Mouse (Mus musculus): ENCODE results near the gene Nrp1. TPM values are rescaled to one million over a fixed set of nuclear protein-coding genes. Genes with fewer than 3 reads are reported as not detected.
A peak's percentile ranks its signal among the peaks of the same experiment; 100 is the strongest.

The Nrp1 gene
- polyA plus RNA-seq, 1 experiment from 2014 or later = 158 TPM

DNA sequence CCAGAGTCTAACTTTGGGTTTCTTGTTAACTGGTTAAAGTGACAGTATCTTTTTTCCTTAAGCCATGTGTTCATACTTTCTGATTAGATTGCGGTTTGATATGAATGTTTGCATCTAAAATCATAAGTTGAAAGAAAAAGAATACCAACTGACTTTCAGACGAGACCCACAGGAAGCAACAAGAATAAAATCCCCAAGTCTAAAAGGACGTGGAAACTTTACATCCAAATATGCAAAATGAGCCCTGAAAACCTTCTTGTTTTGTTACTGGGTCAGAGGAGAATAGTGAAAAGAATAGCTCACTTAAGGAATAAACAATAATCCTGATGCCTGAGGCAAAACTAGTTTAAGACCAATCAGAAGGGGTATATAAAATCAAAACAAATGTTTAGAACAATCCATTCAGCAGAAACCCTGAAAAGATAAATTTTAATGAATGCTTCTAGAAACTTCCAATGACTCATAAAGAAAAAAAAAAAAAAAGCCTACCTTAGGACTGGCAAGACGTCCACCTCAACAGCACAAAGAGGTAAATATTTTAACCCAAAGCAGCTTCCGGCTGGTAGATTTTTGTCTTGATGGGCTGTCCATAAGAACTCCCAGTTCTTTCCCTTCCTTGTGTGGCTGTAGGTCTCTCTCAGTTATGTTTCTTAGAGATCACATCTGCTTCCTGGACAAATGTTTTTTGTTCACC is 145.9 kb downstream of the Nrp1 start:
- Histone ChIP-seq H3K4me3 (ENCODE audit: low read depth, low read length) (no peak overlapping the region), H3K4me2 (replicated peaks; ENCODE audit: low read depth, low read length) (no peak overlapping the region), H3K4me1 (ENCODE audit: insufficient read depth, low read depth, low read length) (no peaks in the 10 kb centered on the region), H3K27me3 (replicated peaks; ENCODE audit: insufficient read depth, low read length) (no peaks in the 10 kb centered on the region), H3K9me3 (ENCODE audit: low read length) (no peaks in the 10 kb centered on the region), H3K27ac (ENCODE audit: low read length) (no peak overlapping the region), H3K36me3 (ENCODE audit: insufficient read depth, low read length) (peaks cover 37% of the 10 kb centered on the region), H3K9ac (replicated peaks; ENCODE audit: low read depth) (no peak overlapping the region)
- no peak for TF ChIP-seq EP300 (IDR thresholded peaks at IDR 0.05)
- DNase-seq (ENCODE audit: low spot score) = no peak
- no peak for ATAC-seq
- 70% methylated on average over 5 of the region's 5 CpGs for WGBS

DNA sequence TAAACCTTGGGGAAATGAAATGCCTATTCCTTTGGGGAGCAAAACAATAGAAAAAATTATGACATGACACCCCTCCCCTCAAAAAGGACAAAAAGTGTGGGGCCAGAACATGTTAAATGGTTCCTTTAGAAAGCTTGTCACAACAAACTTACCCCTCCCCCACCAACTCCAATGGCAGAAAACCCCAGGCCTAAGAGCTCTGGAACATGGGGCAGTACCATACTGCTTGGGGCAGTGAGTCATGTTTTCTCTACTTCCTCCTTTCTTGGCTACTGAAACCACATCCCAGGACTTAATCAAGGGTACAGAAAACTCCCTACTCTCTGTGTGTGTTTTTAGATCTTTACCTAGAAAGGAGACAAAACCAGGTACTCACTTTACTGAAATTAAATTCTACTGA is 147.5 kb downstream of the Nrp1 start:
- Histone ChIP-seq H3K4me3 (ENCODE audit: low read depth, low read length) (no peak overlapping the region), H3K9me3 (ENCODE audit: low read length) (no peaks in the 10 kb centered on the region), H3K27ac (ENCODE audit: low read length) (no peak overlapping the region), H3K4me1 (ENCODE audit: insufficient read depth, low read depth, low read length) (no peaks in the 10 kb centered on the region), H3K4me2 (replicated peaks; ENCODE audit: low read depth, low read length) (no peak overlapping the region), H3K9ac (replicated peaks; ENCODE audit: low read depth) (no peak overlapping the region), H3K27me3 (replicated peaks; ENCODE audit: insufficient read depth, low read length) (no peaks in the 10 kb centered on the region), H3K36me3 (ENCODE audit: insufficient read depth, low read length) (peaks cover 21% of the 10 kb centered on the region; the same call in 1 of the 2 replicates)
- no peak for TF ChIP-seq CTCF (IDR thresholded peaks at IDR 0.05)
- no peak for TF ChIP-seq EP300 (IDR thresholded peaks at IDR 0.05)
- ATAC-seq (no peak), DNase-seq (ENCODE audit: low spot score) (peak; percentile 50)

DNA sequence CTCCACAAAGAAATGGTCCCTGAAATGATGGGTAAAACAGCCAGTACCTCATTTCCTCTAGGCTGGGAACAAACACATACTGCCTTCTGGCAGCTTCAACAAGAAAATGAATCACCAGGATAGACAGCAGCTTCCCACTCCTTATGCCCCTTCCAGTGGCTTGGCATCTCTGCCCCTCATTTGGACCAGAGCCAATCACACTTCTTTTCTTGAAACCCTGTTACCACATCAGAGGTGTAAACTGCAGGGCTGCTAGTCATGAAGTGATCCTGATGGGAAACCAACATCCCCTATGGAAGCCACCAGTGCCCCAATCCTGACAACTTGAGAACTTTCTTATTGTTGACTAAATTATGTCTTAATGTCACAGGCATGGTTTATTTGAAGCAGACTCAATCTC is 150.3 kb downstream of the Nrp1 start:
- Histone ChIP-seq H3K27me3 (replicated peaks; ENCODE audit: insufficient read depth, low read length) (no peaks in the 10 kb centered on the region), H3K36me3 (ENCODE audit: insufficient read depth, low read length) (peaks cover 4% of the 10 kb centered on the region; the same call in 1 of the 2 replicates), H3K4me2 (replicated peaks; ENCODE audit: low read depth, low read length) (no peak overlapping the region), H3K4me3 (ENCODE audit: low read depth, low read length) (no peak overlapping the region), H3K9me3 (ENCODE audit: low read length) (no peaks in the 10 kb centered on the region), H3K27ac (ENCODE audit: low read length) (no peak overlapping the region), H3K4me1 (ENCODE audit: insufficient read depth, low read depth, low read length) (no peaks in the 10 kb centered on the region), H3K9ac (replicated peaks; ENCODE audit: low read depth) (no peak overlapping the region)
- ATAC-seq (no peak), DNase-seq (ENCODE audit: low spot score) (no peak)
- TF ChIP-seq CTCF (IDR thresholded peaks at IDR 0.05) (no peak), EP300 (IDR thresholded peaks at IDR 0.05) (no peak)

- no peak for DNase-seq (ENCODE audit: low spot score)
- H3K36me3 ChIP-seq (ENCODE audit: insufficient read depth, low read length) = no peaks in the 10 kb centered on the region
- H3K27ac ChIP-seq (ENCODE audit: low read length) = no peak overlapping the region
- no peak for ATAC-seq
- H3K4me1 ChIP-seq (ENCODE audit: insufficient read depth, low read depth, low read length) = no peaks in the 10 kb centered on the region
- H3K27me3 ChIP-seq (replicated peaks; ENCODE audit: insufficient read depth, low read length) = no peaks in the 10 kb centered on the region
- H3K4me3 ChIP-seq (ENCODE audit: low read depth, low read length) = no peak overlapping the region
- no peak overlapping the region for H3K4me2 ChIP-seq (replicated peaks; ENCODE audit: low read depth, low read length)
- no peak overlapping the region for H3K9ac ChIP-seq (replicated peaks; ENCODE audit: low read depth)
- H3K9me3 ChIP-seq (ENCODE audit: low read length) = no peaks in the 10 kb centered on the region
- peak; percentile 39 for TF ChIP-seq CTCF (IDR thresholded peaks at IDR 0.05)
- no peak for TF ChIP-seq EP300 (IDR thresholded peaks at IDR 0.05)
These were observed 152.6 kb downstream of the Nrp1 start for GRCm38 (mm10) chr8:128511021-128511420.

- H3K36me3 ChIP-seq (ENCODE audit: insufficient read depth, low read length) = no peaks in the 10 kb centered on the region
- no peak overlapping the region for H3K27ac ChIP-seq (ENCODE audit: low read length)
- WGBS = 71% methylated on average over 1 of the region's 1 CpGs
- H3K4me2 ChIP-seq (replicated peaks; ENCODE audit: low read depth, low read length) = no peak overlapping the region
- H3K9ac ChIP-seq (replicated peaks; ENCODE audit: low read depth) = no peak overlapping the region
- H3K27me3 ChIP-seq (replicated peaks; ENCODE audit: insufficient read depth, low read length) = no peaks in the 10 kb centered on the region
- no peaks in the 10 kb centered on the region for H3K9me3 ChIP-seq (ENCODE audit: low read length)
- ATAC-seq (no peak), DNase-seq (ENCODE audit: low spot score) (no peak)
- H3K4me3 ChIP-seq (ENCODE audit: low read depth, low read length) = no peak overlapping the region
- H3K4me1 ChIP-seq (ENCODE audit: insufficient read depth, low read depth, low read length) = no peaks in the 10 kb centered on the region
- no peak for TF ChIP-seq CTCF (IDR thresholded peaks at IDR 0.05)
- TF ChIP-seq EP300 (IDR thresholded peaks at IDR 0.05) = no peak
These were observed 153.3 kb downstream of the Nrp1 start for GRCm38 (mm10) chr8:128511732-128512131.

- DNase-seq (ENCODE audit: low spot score) (no peak), ATAC-seq (no peak)
- WGBS = 75% methylated on average over 3 of the region's 3 CpGs
- TF ChIP-seq CTCF (IDR thresholded peaks at IDR 0.05) = no peak
- TF ChIP-seq EP300 (IDR thresholded peaks at IDR 0.05) = no peak
- H3K4me1 ChIP-seq (ENCODE audit: insufficient read depth, low read depth, low read length) = no peaks in the 10 kb centered on the region
- no peak overlapping the region for H3K4me2 ChIP-seq (replicated peaks; ENCODE audit: low read depth, low read length)
- H3K27ac ChIP-seq (ENCODE audit: low read length) = no peak overlapping the region
- no peak overlapping the region for H3K4me3 ChIP-seq (ENCODE audit: low read depth, low read length)
- no peaks in the 10 kb centered on the region for H3K9me3 ChIP-seq (ENCODE audit: low read length)
- no peaks in the 10 kb centered on the region for H3K36me3 ChIP-seq (ENCODE audit: insufficient read depth, low read length)
- no peaks in the 10 kb centered on the region for H3K27me3 ChIP-seq (replicated peaks; ENCODE audit: insufficient read depth, low read length)
- no peak overlapping the region for H3K9ac ChIP-seq (replicated peaks; ENCODE audit: low read depth)
These were observed 158.5 kb downstream of the Nrp1 start for GRCm38 (mm10) chr8:128516846-128517446.
